Mouse (Mus musculus): ENCODE results near the gene 1700007K13Rik. TPM values are rescaled to one million over a fixed set of nuclear protein-coding genes. Genes with fewer than 3 reads are reported as not detected.

1700007K13Rik gene
- polyA plus RNA-seq, 1 experiment from 2014 or later = 0.99 TPM

DNA sequence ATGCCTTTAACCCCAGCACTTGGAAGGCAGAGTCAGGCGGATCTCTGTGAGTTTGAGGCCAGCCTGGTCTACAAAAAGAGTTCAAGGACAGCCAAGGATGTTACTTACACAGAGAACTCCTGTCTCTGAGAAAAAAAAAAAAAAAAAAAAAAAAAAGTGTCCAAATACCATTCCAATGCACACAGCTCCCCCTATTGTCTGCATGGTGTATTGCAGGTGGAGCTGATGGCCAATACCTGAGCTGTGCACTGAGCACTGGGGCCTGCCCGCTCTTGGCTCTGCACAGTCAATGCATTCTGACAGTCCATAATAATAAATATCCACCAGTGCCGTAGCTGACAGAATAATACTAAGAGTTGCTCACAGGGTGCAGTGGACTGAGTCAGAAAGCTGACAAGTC is 2.2 kb downstream of the 1700007K13Rik start:
- Histone ChIP-seq H3K27me3 (ENCODE audit: control insufficient read depth, insufficient read depth, low read length) (no peaks in the 10 kb centered on the region), H3K4me2 (ENCODE audit: low read depth) (no peak overlapping the region)
- peak; percentile 54 for DNase-seq (ENCODE audit: low spot score)

DNA sequence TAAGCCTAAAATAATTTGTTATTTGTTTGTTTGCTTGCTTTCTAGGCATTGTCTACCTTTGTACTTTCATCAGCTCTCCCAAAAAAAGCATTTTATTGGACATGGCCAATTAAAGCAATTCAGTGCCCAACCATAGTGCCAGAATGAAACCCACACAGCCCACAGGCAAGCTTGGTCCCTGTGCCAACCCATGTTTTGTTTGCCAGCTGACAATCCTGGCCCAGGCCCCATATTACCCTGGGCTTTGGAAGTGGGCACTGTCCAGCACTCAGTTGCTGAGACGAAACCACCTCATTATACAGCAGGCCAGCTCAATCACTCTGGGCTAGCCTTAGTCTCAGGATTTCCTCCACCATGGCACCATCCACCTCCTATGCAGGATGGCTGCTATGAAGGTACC is 9.5 kb downstream of the 1700007K13Rik start:
- no peak for ATAC-seq (ENCODE audit: insufficient read depth, low FRiP score, low TSS enrichment)
- Histone ChIP-seq H3K4me3 (ENCODE audit: low read depth, low read length) (no peak overlapping the region), H3K36me3 (ENCODE audit: control insufficient read depth, insufficient read depth, low read length) (no peaks in the 10 kb centered on the region; the same call in none of the 2 replicates), H3K4me1 (ENCODE audit: control insufficient read depth, insufficient read depth, low read length) (no peaks in the 10 kb centered on the region), H3K27ac (ENCODE audit: low read depth, low read length) (no peak overlapping the region), H3K9me3 (ENCODE audit: control insufficient read depth, low read length) (no peaks in the 10 kb centered on the region), H3K4me2 (ENCODE audit: low read depth) (no peak overlapping the region), H3K27me3 (ENCODE audit: control insufficient read depth, insufficient read depth, low read length) (no peaks in the 10 kb centered on the region), H3K9ac (ENCODE audit: low read length) (no peak overlapping the region; the same call in 1 of the 2 replicates)
- no peak for DNase-seq (ENCODE audit: low spot score)
- WGBS = 88% methylated on average over 1 of the region's 1 CpGs

More for the DNA sequence above, 2.2 kb downstream of the 1700007K13Rik start:
- Histone ChIP-seq H3K9ac (ENCODE audit: low read length) (no peak overlapping the region), H3K9me3 (ENCODE audit: control insufficient read depth, low read length) (no peaks in the 10 kb centered on the region), H3K4me1 (ENCODE audit: control insufficient read depth, insufficient read depth, low read length) (peaks cover 6% of the 10 kb centered on the region; the same call in 1 of the 2 replicates), H3K36me3 (ENCODE audit: control insufficient read depth, insufficient read depth, low read length) (no peaks in the 10 kb centered on the region), H3K27ac (ENCODE audit: low read depth, low read length) (no peak overlapping the region), H3K4me3 (ENCODE audit: low read depth, low read length) (no peak overlapping the region)
- no peak for ATAC-seq (ENCODE audit: insufficient read depth, low FRiP score, low TSS enrichment)
- WGBS = 33% methylated on average over 3 of the region's 3 CpGs

DNA sequence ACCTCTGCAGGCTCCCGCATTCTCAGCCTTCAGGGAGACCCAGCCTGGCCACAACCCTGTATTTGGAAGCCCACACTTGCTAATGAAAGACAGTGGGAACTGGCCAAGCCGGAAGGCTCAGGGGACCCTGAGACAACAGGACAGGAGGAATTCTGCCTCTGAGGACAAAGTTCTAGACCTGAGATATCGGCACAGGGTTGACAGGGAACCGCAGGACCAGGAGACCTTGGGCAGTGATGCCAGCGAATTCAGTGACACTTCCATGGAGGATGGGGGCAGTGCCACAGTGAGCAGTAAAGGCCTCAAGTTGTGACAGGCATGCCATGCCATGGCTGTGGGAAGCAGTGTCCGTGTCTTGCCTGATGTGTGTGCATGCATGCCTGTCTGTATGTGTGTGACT is 12.6 kb downstream of the 1700007K13Rik start:
- no peaks in the 10 kb centered on the region for H3K27me3 ChIP-seq (ENCODE audit: control insufficient read depth, insufficient read depth, low read length)
- WGBS = 95% methylated on average over 6 of the region's 6 CpGs

DNA sequence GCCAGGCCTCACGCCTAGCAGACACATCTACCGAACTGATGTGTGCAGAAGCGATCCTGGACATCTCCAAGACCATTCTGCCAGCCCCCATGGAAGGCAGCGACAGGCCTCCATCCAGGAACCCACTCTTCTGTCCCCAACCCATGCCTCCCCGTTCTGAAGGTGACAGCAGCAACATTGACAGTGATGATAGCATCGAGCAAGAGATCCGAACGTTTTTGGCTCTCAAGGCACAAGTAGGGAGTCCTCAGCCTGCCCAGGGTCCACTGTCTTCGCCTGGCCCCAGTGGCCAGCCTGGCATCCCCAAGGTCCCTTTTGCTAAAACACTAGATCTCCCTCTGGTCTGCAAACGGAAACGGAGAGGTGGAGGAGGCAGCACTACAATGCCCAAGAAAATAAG is 14.5 kb downstream of the 1700007K13Rik start:
- ATAC-seq (ENCODE audit: insufficient read depth, low FRiP score, low TSS enrichment) (no peak), DNase-seq (ENCODE audit: low spot score) (no peak)
- no peak overlapping the region for H3K9ac ChIP-seq (ENCODE audit: low read length)
- H3K4me2 ChIP-seq (ENCODE audit: low read depth) = no peak overlapping the region
- H3K27me3 ChIP-seq (ENCODE audit: control insufficient read depth, insufficient read depth, low read length) = no peaks in the 10 kb centered on the region
- H3K27ac ChIP-seq (ENCODE audit: low read depth, low read length) = no peak overlapping the region
- no peak overlapping the region for H3K4me3 ChIP-seq (ENCODE audit: low read depth, low read length)
- no peaks in the 10 kb centered on the region; the same call in none of the 2 replicates for H3K36me3 ChIP-seq (ENCODE audit: control insufficient read depth, insufficient read depth, low read length)
- H3K4me1 ChIP-seq (ENCODE audit: control insufficient read depth, insufficient read depth, low read length) = peaks cover 4% of the 10 kb centered on the region; the same call in 1 of the 2 replicates
- WGBS = 90% methylated on average over 11 of the region's 11 CpGs
- no peaks in the 10 kb centered on the region for H3K9me3 ChIP-seq (ENCODE audit: control insufficient read depth, low read length)

More for the DNA sequence above, 12.6 kb downstream of the 1700007K13Rik start:
- Histone ChIP-seq H3K9ac (ENCODE audit: low read length) (no peak overlapping the region), H3K9me3 (ENCODE audit: control insufficient read depth, low read length) (no peaks in the 10 kb centered on the region), H3K27ac (ENCODE audit: low read depth, low read length) (no peak overlapping the region), H3K36me3 (ENCODE audit: control insufficient read depth, insufficient read depth, low read length) (no peaks in the 10 kb centered on the region; the same call in none of the 2 replicates), H3K4me2 (ENCODE audit: low read depth) (no peak overlapping the region), H3K4me1 (ENCODE audit: control insufficient read depth, insufficient read depth, low read length) (no peaks in the 10 kb centered on the region), H3K4me3 (ENCODE audit: low read depth, low read length) (no peak overlapping the region)
- ATAC-seq (ENCODE audit: insufficient read depth, low FRiP score, low TSS enrichment) (no peak), DNase-seq (ENCODE audit: low spot score) (no peak)

DNA sequence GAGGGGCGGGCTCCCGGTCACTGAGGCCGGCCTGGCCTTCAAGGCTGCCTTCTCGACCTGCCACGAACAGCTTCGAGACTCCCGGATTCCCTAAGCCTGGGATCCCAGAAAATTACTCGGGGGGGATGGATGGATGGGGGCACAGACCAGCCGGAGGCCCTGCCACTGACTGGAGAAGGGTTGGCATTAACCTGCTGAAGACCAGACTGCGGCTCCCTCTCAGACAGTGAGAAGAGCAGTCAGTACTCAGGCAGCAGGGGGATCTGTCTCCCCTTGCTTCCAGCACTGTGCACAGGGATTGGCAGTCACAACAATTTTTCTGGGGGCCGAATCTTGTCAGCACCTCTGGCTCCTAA is 18.8 kb downstream of the 1700007K13Rik start:
- Histone ChIP-seq H3K9ac (ENCODE audit: low read length) (peak overlapping the region; percentile 81), H3K27ac (ENCODE audit: low read depth, low read length) (no peak overlapping the region), H3K36me3 (ENCODE audit: control insufficient read depth, insufficient read depth, low read length) (no peaks in the 10 kb centered on the region; the same call in 1 of the 2 replicates), H3K4me1 (ENCODE audit: control insufficient read depth, insufficient read depth, low read length) (peaks cover 8% of the 10 kb centered on the region; the same call in 1 of the 2 replicates), H3K4me3 (ENCODE audit: low read depth, low read length) (peak overlapping the region; percentile 78), H3K9me3 (ENCODE audit: control insufficient read depth, low read length) (no peaks in the 10 kb centered on the region), H3K27me3 (ENCODE audit: control insufficient read depth, insufficient read depth, low read length) (no peaks in the 10 kb centered on the region), H3K4me2 (ENCODE audit: low read depth) (peak overlapping the region; percentile 99)
- 9% methylated on average over 11 of the region's 11 CpGs for WGBS
- no peak for ATAC-seq (ENCODE audit: insufficient read depth, low FRiP score, low TSS enrichment)
- no peak for DNase-seq (ENCODE audit: low spot score)

DNA sequence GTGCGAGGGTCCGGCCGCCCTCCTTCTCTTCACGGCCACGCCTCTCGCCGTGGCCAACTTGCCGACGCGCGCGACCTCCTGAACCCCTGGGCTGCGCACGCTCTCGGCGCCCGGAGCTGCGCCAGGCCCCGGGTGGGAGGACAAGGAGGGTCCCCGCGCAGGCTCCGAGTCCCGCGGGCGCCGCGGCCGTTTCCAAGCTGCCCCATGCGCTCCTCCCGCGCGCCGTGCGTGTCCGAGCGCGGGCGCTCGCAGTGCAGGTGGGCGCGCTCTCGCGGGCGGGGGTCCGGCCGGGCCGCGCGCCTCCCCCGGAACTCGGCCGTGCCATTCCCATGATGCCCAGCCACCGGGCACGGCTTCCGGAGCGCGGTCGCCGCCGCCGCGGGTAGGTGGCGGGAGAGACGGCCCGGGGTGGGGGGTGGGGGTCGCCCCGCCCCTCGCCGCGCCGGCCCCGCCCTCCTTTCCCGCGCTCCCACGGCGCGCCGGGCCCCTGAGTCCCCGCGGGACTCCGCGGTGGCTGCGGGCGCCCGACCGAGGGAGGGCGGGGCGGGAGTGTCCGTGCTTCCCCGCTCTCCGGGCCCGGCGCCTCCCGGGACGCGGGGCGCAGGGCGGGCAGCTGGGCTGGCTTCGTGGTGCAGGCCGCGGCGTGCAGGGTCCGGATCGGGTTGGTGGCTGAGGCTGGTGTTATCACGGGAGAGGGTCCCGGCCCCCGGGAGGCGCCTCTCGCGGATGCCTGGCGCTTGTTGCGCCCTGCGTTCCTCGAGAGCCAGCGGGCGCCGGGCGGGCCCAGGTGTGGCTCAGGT is 19.4 kb downstream of the 1700007K13Rik start, which contains the start of gene Ppp1r26:
Ppp1r26 (plus strand) TSS at position 286 of the 800 bp plus-strand sequence.
- H3K4me1 ChIP-seq (ENCODE audit: control insufficient read depth, insufficient read depth, low read length) = peaks cover 8% of the 10 kb centered on the region; the same call in 1 of the 2 replicates
- H3K4me3 ChIP-seq (ENCODE audit: low read depth, low read length) = peak within 1 kb of the TSS; percentile 78
- no peaks in the 10 kb centered on the region for H3K9me3 ChIP-seq (ENCODE audit: control insufficient read depth, low read length)
- DNase-seq (ENCODE audit: low spot score) = peak; percentile 55
- H3K9ac ChIP-seq (ENCODE audit: low read length) = peak within 1 kb of the TSS; percentile 81
- no peak within 1 kb of the TSS for H3K27ac ChIP-seq (ENCODE audit: low read depth, low read length)
- peak within 1 kb of the TSS; percentile 99 for H3K4me2 ChIP-seq (ENCODE audit: low read depth)
- under 1% methylated on average over 76 of the region's 118 CpGs for WGBS
- ATAC-seq (ENCODE audit: insufficient read depth, low FRiP score, low TSS enrichment) = peak; percentile 45; the same call in 1 of the 2 replicates
- no peaks in the 10 kb centered on the region for H3K27me3 ChIP-seq (ENCODE audit: control insufficient read depth, insufficient read depth, low read length)
- no peaks in the 10 kb centered on the region; the same call in 1 of the 2 replicates for H3K36me3 ChIP-seq (ENCODE audit: control insufficient read depth, insufficient read depth, low read length)

DNA sequence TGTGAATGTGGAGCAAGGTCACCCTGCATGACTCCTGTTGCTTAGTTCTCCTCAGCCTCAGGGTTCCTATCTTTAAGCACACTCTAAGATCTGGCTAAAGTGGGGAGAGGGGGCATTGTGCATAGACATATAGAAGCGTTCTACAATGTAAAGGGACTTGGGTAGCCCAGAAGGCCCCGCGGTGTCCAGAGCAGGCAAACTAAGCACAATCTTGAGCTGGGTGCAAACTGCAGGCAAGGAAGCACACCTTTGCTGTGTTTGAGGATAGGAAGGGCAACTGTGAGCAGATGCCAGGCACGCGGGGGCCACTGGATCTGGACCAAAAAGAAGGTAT is 20.0 kb downstream of the 1700007K13Rik start:
- Histone ChIP-seq H3K4me3 (ENCODE audit: low read depth, low read length) (peak overlapping the region; percentile 78), H3K9ac (ENCODE audit: low read length) (peak overlapping the region; percentile 81), H3K4me1 (ENCODE audit: control insufficient read depth, insufficient read depth, low read length) (peaks cover 8% of the 10 kb centered on the region; the same call in 1 of the 2 replicates), H3K36me3 (ENCODE audit: control insufficient read depth, insufficient read depth, low read length) (no peaks in the 10 kb centered on the region), H3K27ac (ENCODE audit: low read depth, low read length) (no peak overlapping the region), H3K4me2 (ENCODE audit: low read depth) (peak overlapping the region; percentile 99), H3K27me3 (ENCODE audit: control insufficient read depth, insufficient read depth, low read length) (no peaks in the 10 kb centered on the region), H3K9me3 (ENCODE audit: control insufficient read depth, low read length) (no peaks in the 10 kb centered on the region)
- 9% methylated on average over 5 of the region's 5 CpGs for WGBS
- ATAC-seq (ENCODE audit: insufficient read depth, low FRiP score, low TSS enrichment) (no peak), DNase-seq (ENCODE audit: low spot score) (no peak)

DNA sequence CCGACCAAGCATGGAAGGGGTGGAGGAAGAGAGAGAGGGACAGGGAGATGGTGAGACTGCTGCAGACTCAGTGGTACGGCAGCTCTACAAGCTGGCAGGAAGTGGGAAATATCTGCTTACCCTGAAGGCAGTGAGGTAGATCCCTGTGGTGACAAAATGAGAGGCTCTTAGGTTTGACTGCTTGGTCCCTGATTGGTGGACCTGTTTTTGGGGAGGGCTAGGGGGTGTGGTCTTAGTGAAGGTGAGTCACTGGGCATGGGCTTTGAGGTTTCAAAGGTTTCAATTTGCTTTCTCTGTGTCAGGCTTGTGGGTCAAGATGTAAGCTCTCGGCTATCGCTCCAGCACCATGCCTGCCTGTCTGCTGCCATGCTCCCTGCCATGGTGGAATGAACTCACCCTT is 21.1 kb downstream of the 1700007K13Rik start:
- DNase-seq (ENCODE audit: low spot score) (no peak), ATAC-seq (ENCODE audit: insufficient read depth, low FRiP score, low TSS enrichment) (no peak)
- H3K9ac ChIP-seq (ENCODE audit: low read length) = no peak overlapping the region
- H3K36me3 ChIP-seq (ENCODE audit: control insufficient read depth, insufficient read depth, low read length) = no peaks in the 10 kb centered on the region
- H3K27me3 ChIP-seq (ENCODE audit: control insufficient read depth, insufficient read depth, low read length) = no peaks in the 10 kb centered on the region
- H3K4me2 ChIP-seq (ENCODE audit: low read depth) = no peak overlapping the region
- 80% methylated on average over 4 of the region's 4 CpGs for WGBS
- H3K4me1 ChIP-seq (ENCODE audit: control insufficient read depth, insufficient read depth, low read length) = peaks cover 8% of the 10 kb centered on the region; the same call in 1 of the 2 replicates
- no peak overlapping the region for H3K4me3 ChIP-seq (ENCODE audit: low read depth, low read length)
- H3K9me3 ChIP-seq (ENCODE audit: control insufficient read depth, low read length) = no peaks in the 10 kb centered on the region
- H3K27ac ChIP-seq (ENCODE audit: low read depth, low read length) = no peak overlapping the region

DNA sequence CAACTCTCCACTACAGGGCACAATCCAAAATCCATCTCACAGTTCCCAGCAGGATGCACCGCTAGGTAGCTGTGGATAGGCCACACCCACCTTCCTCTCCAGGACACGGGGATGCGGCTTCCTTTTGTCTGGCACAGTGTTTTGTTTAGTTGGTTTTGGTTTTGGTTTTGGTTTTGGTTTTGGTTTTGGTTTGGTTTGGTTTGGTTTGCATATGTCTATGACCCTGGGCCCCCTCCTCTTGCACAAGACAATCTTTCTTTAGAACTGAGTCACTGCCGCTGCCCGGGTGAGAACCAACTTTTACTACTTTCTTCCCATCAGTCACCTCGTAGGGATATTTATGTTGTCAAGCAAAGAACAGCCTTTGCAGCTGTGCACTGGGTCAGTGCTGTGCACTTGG is 25.3 kb downstream of the 1700007K13Rik start:
- Histone ChIP-seq H3K4me2 (ENCODE audit: low read depth) (no peak overlapping the region), H3K9me3 (ENCODE audit: control insufficient read depth, low read length) (no peaks in the 10 kb centered on the region), H3K27ac (ENCODE audit: low read depth, low read length) (no peak overlapping the region), H3K4me1 (ENCODE audit: control insufficient read depth, insufficient read depth, low read length) (no peaks in the 10 kb centered on the region), H3K9ac (ENCODE audit: low read length) (no peak overlapping the region), H3K4me3 (ENCODE audit: low read depth, low read length) (no peak overlapping the region), H3K36me3 (ENCODE audit: control insufficient read depth, insufficient read depth, low read length) (no peaks in the 10 kb centered on the region), H3K27me3 (ENCODE audit: control insufficient read depth, insufficient read depth, low read length) (no peaks in the 10 kb centered on the region)
- ATAC-seq (ENCODE audit: insufficient read depth, low FRiP score, low TSS enrichment) (no peak), DNase-seq (ENCODE audit: low spot score) (no peak)
- 80% methylated on average over 6 of the region's 6 CpGs for WGBS

Measured in neural tube, embryonic 11.5 days (tissue).